Mouse (Mus musculus) spleen, adult 2 months (tissue): ENCODE results near the gene Acad12.

Experiments used
- CTCF ChIP-seq: fragments of 200-500 bp; IDR thresholded peaks from 2 replicates; pipeline ENCODE4 v1.5.1; 2011; ENCODE audit warnings: mild to moderate bottlenecking, inconsistent platforms; ENCODE audit not compliant: insufficient read depth, insufficient read length, insufficient replicate concordance; ENCODE audit errors: extremely low read depth
- POLR2A ChIP-seq: fragments of 200-500 bp; IDR thresholded peaks from 2 replicates; pipeline ENCODE4 v1.6.1; 2011; ENCODE audit warnings: low read depth, low read length, inconsistent platforms

DNA sequence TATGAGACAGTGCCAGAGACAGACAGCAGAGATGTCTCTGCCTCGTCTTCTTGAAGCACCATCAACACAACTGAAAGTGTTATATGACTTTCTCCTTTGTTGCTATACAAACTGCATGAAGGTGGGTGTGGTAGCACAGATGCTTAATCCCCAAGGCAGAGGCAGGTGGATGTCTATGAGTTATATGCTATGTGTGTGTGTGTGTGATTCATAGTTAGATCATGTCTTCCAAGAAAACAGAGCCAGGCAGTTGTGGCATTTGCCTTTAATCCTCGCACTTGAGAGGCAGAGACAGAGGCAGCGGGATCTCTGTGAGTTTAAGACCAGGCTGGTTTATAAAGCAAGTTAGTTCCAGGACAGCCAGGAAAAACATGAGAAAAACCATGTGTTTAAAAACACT lies 4.5 kb upstream of the Acad12 start:
- TF ChIP-seq POLR2A = no peak
- no peak for TF ChIP-seq CTCF
